8 mouse cellular contexts compared by ENCODE assay signal in the genomic region with DNA sequence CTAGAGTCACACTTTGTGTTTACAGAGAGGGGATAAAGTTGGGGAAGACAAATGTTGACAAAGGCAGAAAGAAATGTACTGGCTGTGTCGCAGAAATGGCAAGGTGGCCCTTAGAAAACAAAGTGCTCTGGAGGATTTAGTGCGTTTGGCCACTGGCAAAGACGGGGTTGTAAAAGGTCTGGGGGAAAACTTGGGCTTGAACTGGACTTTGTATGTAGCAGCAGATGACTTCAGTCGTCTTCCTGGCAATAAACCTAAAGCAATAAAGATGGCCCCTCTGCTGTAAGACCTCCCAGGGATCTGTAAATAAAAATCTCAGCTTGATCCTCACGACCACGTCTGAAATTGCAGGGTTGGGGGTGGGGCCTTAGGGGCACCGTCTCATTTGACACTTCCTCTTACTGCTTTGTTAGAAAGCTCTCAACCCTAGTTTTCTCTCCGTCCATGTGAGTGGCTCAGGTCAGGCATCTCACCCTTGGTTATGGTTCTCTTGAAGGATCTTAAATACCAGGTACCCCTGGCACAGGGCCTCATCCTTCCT. TPM values are rescaled to one million over a fixed set of nuclear protein-coding genes. Genes with fewer than 3 reads are reported as not detected.
DNase-seq lines count a peak whose midpoint lies in the region; ATAC-seq lines count a peak whose summit lies in the region.

No protein-coding gene starts in this region.

- H3K4me3 ChIP-seq in heart, embryonic 16.5 days (ENCODE audit: low read length) = no peak overlapping the region
- H3K4me3 ChIP-seq in hindbrain, embryonic 15.5 days = peak overlapping the region; percentile 43; the same call in 1 of the 2 replicates
- peak overlapping the region; percentile 36 for H3K4me3 ChIP-seq in midbrain, embryonic 14.5 days (replicated peaks; ENCODE audit: low read depth, low read length)

- ATAC-seq in heart, embryonic 16.5 days (replicated peaks; ENCODE audit: extremely low read depth, insufficient read depth, low FRiP score) = no peak
- no peak for ATAC-seq in hindbrain, embryonic 15.5 days (ENCODE audit: low FRiP score, low read depth)
- ATAC-seq in midbrain, embryonic 14.5 days (ENCODE audit: low FRiP score, low TSS enrichment) = no peak

- peaks cover 3% of the 10 kb centered on the region; the same call in 1 of the 2 replicates for H3K9me3 ChIP-seq in heart, embryonic 16.5 days (replicated peaks; ENCODE audit: control insufficient read depth, low read length)
- no peaks in the 10 kb centered on the region for H3K9me3 ChIP-seq in hindbrain, embryonic 15.5 days
- no peaks in the 10 kb centered on the region for H3K9me3 ChIP-seq in midbrain, embryonic 14.5 days (ENCODE audit: control insufficient read depth, low read length)

- 52% methylated on average over 8 of the region's 8 CpGs for WGBS in heart, embryonic 16.5 days
- 36% methylated on average over 8 of the region's 8 CpGs for WGBS in hindbrain, embryonic 15.5 days
- 38% methylated on average over 8 of the region's 8 CpGs for WGBS in midbrain, embryonic 14.5 days

- DNase-seq in heart, adult 11 months = no peak
- DNase-seq in embryo, embryonic 9.5 days (ENCODE audit: extremely low spot score) = peak; percentile 19
- DNase-seq in midbrain, embryonic 14.5 days = no peak
- DNase-seq in right cerebral cortex, adult 2 months (ENCODE audit: low spot score in 2 of 2) = no peak
- DNase-seq in left cerebral cortex, adult 18-20 months (ENCODE audit: low spot score in 2 of 2) = no peak
- no peak for DNase-seq in testis, postnatal 14 days (ENCODE audit: low spot score)

- H3K4me2 ChIP-seq in heart, embryonic 16.5 days (ENCODE audit: low read depth, low read length) = no peak overlapping the region; the same call in 1 of the 2 replicates
- H3K4me2 ChIP-seq in hindbrain, embryonic 15.5 days = peak overlapping the region; percentile 69
- H3K4me2 ChIP-seq in midbrain, embryonic 14.5 days (ENCODE audit: low read length) = peak overlapping the region; percentile 53

- H3K4me1 ChIP-seq in heart, embryonic 16.5 days (ENCODE audit: control insufficient read depth, insufficient read depth, low read length) = peaks cover 7% of the 10 kb centered on the region
- peaks cover 20% of the 10 kb centered on the region for H3K4me1 ChIP-seq in hindbrain, embryonic 15.5 days (replicated peaks)
- H3K4me1 ChIP-seq in midbrain, embryonic 14.5 days (ENCODE audit: control insufficient read depth, insufficient read depth, low read length) = peaks cover 14% of the 10 kb centered on the region; the same call in 1 of the 2 replicates

- H3K36me3 ChIP-seq in heart, embryonic 16.5 days (ENCODE audit: control insufficient read depth, insufficient read depth) = no peaks in the 10 kb centered on the region
- H3K36me3 ChIP-seq in hindbrain, embryonic 15.5 days = no peaks in the 10 kb centered on the region
- no peaks in the 10 kb centered on the region for H3K36me3 ChIP-seq in midbrain, embryonic 14.5 days (ENCODE audit: control insufficient read depth, insufficient read depth, low read length)

- H3K27me3 ChIP-seq in heart, embryonic 16.5 days (ENCODE audit: control insufficient read depth, insufficient read depth, low read length) = 0 out of 2 replicates have a peak, but pooled peaks cover 5% of the 10 kb centered on the region
- no peaks in the 10 kb centered on the region; the same call in 1 of the 2 replicates for H3K27me3 ChIP-seq in hindbrain, embryonic 15.5 days
- H3K27me3 ChIP-seq in midbrain, embryonic 14.5 days (ENCODE audit: control insufficient read depth, insufficient read depth, low read length) = 0 out of 2 replicates have a peak, but pooled peaks cover 3% of the 10 kb centered on the region

- peak overlapping the region; percentile 71; the same call in 1 of the 2 replicates for H3K9ac ChIP-seq in heart, embryonic 16.5 days (ENCODE audit: low read length)
- H3K9ac ChIP-seq in hindbrain, embryonic 15.5 days = 0 out of 2 replicates have a peak overlapping the region, but pooled peaks have one; percentile 63
- peak overlapping the region; percentile 38; the same call in 1 of the 2 replicates for H3K9ac ChIP-seq in midbrain, embryonic 14.5 days (replicated peaks; ENCODE audit: low read length)

- no peak overlapping the region for H3K27ac ChIP-seq in heart, embryonic 16.5 days (ENCODE audit: low read length)
- peak overlapping the region; percentile 88 for H3K27ac ChIP-seq in hindbrain, embryonic 15.5 days (replicated peaks)
- H3K27ac ChIP-seq in midbrain, embryonic 14.5 days (replicated peaks; ENCODE audit: low read depth, low read length) = peak overlapping the region; percentile 84

RNA-seq across cellular contexts. Expression of a gene that starts 6.7 kb away (rescaled TPM):
- polyA plus RNA-seq in heart, embryonic 16.5 days (2015; fragmentation: Nextera tagmentation; extraction: Ambion mirVana) = 0.79 and 1.2 TPM in 2 replicates
- polyA plus RNA-seq in hindbrain, embryonic 15.5 days (2015; fragmentation: Nextera tagmentation; extraction: Ambion mirVana) = 4.7 and 5.9 TPM in 2 replicates
- polyA plus RNA-seq in midbrain, embryonic 14.5 days (2014; fragmentation: Nextera tagmentation; extraction: Ambion mirVana) = 4.1 and 4.3 TPM in 2 replicates
- total RNA-seq in left cerebral cortex, adult 18-20 months (2021) = 100 to 1,000 TPM in 1 of 2 experiments, 10 to 100 TPM in 1; 75.3 to 102 TPM

RNA-seq across cellular contexts. Expression of a gene that starts 7.5 kb away (rescaled TPM):
- 6.5 TPM in 2 replicates for polyA plus RNA-seq in heart, embryonic 16.5 days (2015; fragmentation: Nextera tagmentation; extraction: Ambion mirVana)
- 221 and 228 TPM in 2 replicates for polyA plus RNA-seq in hindbrain, embryonic 15.5 days (2015; fragmentation: Nextera tagmentation; extraction: Ambion mirVana)
- 222 and 270 TPM in 2 replicates for polyA plus RNA-seq in midbrain, embryonic 14.5 days (2014; fragmentation: Nextera tagmentation; extraction: Ambion mirVana)
- total RNA-seq in left cerebral cortex, adult 18-20 months (2021) = 100 to 1,000 TPM; 186 to 190 TPM

RNA-seq across cellular contexts. Expression of a gene that starts 9.0 kb away (rescaled TPM):
- polyA plus RNA-seq in heart, embryonic 16.5 days (2015; fragmentation: Nextera tagmentation; extraction: Ambion mirVana) = 176 and 179 TPM in 2 replicates
- 183 and 187 TPM in 2 replicates for polyA plus RNA-seq in hindbrain, embryonic 15.5 days (2015; fragmentation: Nextera tagmentation; extraction: Ambion mirVana)
- 189 and 220 TPM in 2 replicates for polyA plus RNA-seq in midbrain, embryonic 14.5 days (2014; fragmentation: Nextera tagmentation; extraction: Ambion mirVana)
- total RNA-seq in left cerebral cortex, adult 18-20 months (2021) = 10 to 100 TPM; 53.2 to 59.5 TPM

RNA-seq across cellular contexts. Expression of a gene that starts 9.2 kb away (rescaled TPM):
- polyA plus RNA-seq in heart, embryonic 16.5 days (2015; fragmentation: Nextera tagmentation; extraction: Ambion mirVana) = 16.1 and 16.2 TPM in 2 replicates
- 16.2 and 17.3 TPM in 2 replicates for polyA plus RNA-seq in hindbrain, embryonic 15.5 days (2015; fragmentation: Nextera tagmentation; extraction: Ambion mirVana)
- polyA plus RNA-seq in midbrain, embryonic 14.5 days (2014; fragmentation: Nextera tagmentation; extraction: Ambion mirVana) = 14.9 and 18.6 TPM in 2 replicates
- 10 to 100 TPM; 15.2 to 25.0 TPM for total RNA-seq in left cerebral cortex, adult 18-20 months (2021)

RNA-seq across cellular contexts. Expression of a gene that starts 36.4 kb away (rescaled TPM):
- 13.3 and 19.8 TPM in 2 replicates for polyA plus RNA-seq in heart, embryonic 16.5 days (2015; fragmentation: Nextera tagmentation; extraction: Ambion mirVana)
- polyA plus RNA-seq in hindbrain, embryonic 15.5 days (2015; fragmentation: Nextera tagmentation; extraction: Ambion mirVana) = 83.5 and 83.7 TPM in 2 replicates
- 77.5 and 80.8 TPM in 2 replicates for polyA plus RNA-seq in midbrain, embryonic 14.5 days (2014; fragmentation: Nextera tagmentation; extraction: Ambion mirVana)
- total RNA-seq in left cerebral cortex, adult 18-20 months (2021) = 100 to 1,000 TPM; 346 to 387 TPM

Comparison
In these comparisons a context has a peak if more than half of its experiments do, and no peak if none do; other contexts are left out.
1. RNA of a gene that starts 7.5 kb away (polyA plus RNA-seq): 221 to 228 TPM in hindbrain, embryonic 15.5 days and 222 to 270 TPM in midbrain, embryonic 14.5 days; 6.5 TPM in heart, embryonic 16.5 days; every median in the first group is over 10 times any median in the second.
2. Peak in every context shown above with its lines, with median percentiles within 50 percentile points of each other: H3K9ac ChIP-seq.